Mouse (Mus musculus) 3134 (cell line): ENCODE data around the gene Olfr374.
A peak's percentile ranks its signal among the peaks of the same experiment; 100 is the strongest.
"Not testable (repeated sequence)": the region's sequence is repeated elsewhere in the genome, so short reads cannot be mapped to it uniquely, and the experiment has no call there.

Experiments
- DNase-seq: peaks from one replicate; pipeline ENCODE4 v3.0.0-alpha.2; 2011; ENCODE audit warnings: low spot score; ENCODE audit not compliant: insufficient read length; ENCODE audit errors: extremely low read depth

Olfr374 gene

GRCm38 (mm10) chr8:72106740-72107139 lies at the start of gene Olfr374:
TSS of gene Olfr374 (plus strand) at chr8:72107040.
- DNase-seq: no peak

- DNase-seq: not testable (repeated sequence)
Measured at GRCm38 (mm10) chr8:72057643-72058042, 49.2 kb upstream of the Olfr374 start.

DNA sequence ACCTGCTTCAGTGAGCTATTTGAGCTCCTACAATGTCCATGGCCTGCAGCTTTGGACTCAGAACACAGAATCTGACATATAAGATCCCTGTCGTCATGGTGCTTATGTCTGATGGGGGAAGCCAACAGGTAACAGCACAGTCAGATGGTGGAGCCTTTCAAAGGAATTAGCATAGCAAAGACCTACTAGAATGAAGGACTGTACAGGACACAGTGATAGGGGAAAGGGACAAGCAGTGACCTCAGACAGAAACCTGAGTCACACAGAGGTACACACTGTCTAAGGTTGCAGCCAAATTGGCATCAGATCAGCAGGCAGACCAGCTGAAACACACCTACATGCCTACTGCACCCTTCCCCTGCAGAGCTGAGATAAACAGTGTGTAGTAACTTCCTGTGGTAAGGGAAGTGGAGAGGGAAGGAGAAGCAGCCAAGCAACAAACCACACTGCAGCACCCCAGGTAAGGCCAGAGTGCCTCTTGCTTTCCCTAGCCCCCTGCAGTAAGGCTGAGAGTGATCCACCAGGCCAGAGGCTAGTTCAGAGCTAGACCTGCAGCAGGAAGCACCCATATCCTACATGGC lies 39.9 kb upstream of the Olfr374 start:
- not testable (repeated sequence) for DNase-seq

DNA sequence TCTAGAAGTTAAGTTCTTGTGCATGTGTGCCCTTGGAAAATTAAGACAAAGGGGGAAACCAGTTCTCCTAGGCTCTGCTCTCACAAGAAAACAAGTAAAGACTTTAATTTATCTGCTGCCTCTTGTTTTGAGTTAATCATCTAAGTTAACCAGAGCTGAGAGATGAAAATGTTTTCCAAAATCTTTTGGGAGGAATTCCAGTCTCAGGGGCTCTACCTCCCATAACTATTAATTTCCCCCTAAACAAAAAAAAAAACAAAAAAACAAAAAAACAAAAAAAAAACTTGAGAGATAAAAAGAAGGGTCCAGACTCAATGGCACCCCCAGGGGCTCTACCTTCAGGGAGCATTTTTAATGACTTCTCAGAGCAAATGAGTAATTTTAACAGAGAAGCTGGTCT lies 24.0 kb upstream of the Olfr374 start, which contains the start of gene Olfr373:
Gene Olfr373 (plus strand): TSS at position 301 of the 400 bp plus-strand sequence.
- not testable (repeated sequence) for DNase-seq

- no peak for DNase-seq
Measured at GRCm38 (mm10) chr8:72084744-72085143, 22.1 kb upstream of the Olfr374 start.

DNA sequence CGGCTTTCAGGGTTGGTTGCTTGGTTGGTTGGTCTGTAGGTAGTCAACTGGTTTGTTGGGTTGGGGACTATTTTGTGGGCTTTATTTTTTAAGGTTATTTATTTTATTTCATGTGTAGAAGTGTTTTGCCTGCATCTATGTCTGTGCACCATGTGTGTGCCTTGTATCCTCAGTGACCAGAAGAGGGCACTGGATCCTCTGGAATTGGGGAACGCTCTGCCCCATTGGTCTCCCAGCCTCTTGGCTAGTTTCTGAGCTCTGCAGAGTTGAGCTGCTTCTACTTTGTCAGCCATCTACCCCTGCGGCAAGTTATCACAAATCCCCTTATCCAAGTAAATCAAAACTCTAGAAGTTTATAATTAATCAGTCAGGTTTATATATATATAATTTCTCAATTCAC lies 19.2 kb upstream of the Olfr374 start:
- DNase-seq: not testable (repeated sequence)

GRCm38 (mm10) chr8:72096721-72097120 lies 10.1 kb upstream of the Olfr374 start:
- DNase-seq: not testable (repeated sequence)

GRCm38 (mm10) chr8:72099377-72100103 lies 7.3 kb upstream of the Olfr374 start:
- peak; percentile 48 for DNase-seq

- no peak for DNase-seq
Measured at GRCm38 (mm10) chr8:72105165-72105564, 1.7 kb upstream of the Olfr374 start.

GRCm38 (mm10) chr8:72110876-72111275 lies 4.0 kb downstream of the Olfr374 start:
- no peak for DNase-seq

GRCm38 (mm10) chr8:72112486-72112885 lies 5.6 kb downstream of the Olfr374 start:
- no peak for DNase-seq

GRCm38 (mm10) chr8:72115202-72115601 lies 8.4 kb downstream of the Olfr374 start:
- no peak for DNase-seq

GRCm38 (mm10) chr8:72118616-72119015 lies 11.8 kb downstream of the Olfr374 start:
- no peak for DNase-seq

DNA sequence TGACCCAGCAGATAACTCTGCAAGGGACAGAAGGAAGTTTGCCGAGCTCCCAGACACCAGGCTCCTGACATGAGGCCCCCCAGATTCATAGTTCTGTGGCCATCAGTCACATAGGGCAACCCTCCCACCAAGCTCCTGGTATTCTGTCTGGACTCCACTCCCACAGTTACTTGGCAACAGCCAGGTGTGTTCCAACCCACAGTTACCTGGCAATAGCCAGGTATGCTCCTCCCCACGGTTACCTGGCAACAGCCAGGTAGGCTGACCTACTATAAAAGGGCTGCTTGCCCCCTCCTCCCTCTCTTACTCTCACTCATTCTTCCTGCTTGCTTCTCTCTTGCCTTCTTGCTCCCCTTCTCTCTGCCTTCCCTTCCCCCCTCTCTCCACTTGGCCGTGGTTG lies 14.6 kb downstream of the Olfr374 start:
- not testable (repeated sequence) for DNase-seq

GRCm38 (mm10) chr8:72121997-72122396 lies 15.2 kb downstream of the Olfr374 start:
- DNase-seq: no peak

- no peak for DNase-seq
Measured at GRCm38 (mm10) chr8:72127834-72128233, 21.0 kb downstream of the Olfr374 start.

DNA sequence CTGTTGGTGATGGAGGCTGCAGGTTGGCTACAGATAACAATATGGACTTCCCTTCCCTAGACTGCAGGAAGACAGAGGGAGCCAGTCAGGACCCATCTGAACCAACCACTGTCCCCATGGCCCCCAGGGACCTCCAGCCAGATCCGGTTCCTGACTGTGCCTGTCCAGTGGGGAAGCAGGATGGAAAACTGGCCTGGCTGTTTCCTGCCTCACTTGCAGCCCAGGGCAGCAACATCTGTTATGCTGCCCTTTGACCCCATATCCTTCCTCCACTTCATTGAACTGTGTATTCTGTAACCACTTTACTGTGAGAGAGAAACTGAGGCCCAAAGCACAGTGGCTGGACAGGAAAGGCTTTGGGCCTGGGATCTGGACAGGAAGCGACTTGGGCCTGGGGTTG lies 24.4 kb downstream of the Olfr374 start:
- no peak for DNase-seq

DNA sequence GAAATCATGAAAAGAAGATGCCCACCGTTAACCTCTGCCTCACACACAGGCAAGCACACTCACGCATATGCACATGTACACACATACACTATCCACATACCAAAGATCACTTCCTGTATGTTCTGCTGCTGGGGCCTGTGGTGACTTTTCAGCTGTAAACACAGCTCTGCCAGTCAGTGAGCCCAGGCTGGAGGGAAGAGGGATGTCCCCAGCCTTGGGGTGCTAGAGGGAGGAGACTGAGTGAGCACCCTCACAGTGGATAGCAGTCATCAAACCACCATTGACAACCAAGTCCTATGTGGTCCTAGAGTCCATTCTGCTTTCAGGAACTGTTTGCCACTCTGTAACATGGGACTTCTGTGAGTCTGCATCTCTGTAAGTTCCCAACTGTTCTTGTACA lies 25.1 kb downstream of the Olfr374 start:
- no peak for DNase-seq

DNA sequence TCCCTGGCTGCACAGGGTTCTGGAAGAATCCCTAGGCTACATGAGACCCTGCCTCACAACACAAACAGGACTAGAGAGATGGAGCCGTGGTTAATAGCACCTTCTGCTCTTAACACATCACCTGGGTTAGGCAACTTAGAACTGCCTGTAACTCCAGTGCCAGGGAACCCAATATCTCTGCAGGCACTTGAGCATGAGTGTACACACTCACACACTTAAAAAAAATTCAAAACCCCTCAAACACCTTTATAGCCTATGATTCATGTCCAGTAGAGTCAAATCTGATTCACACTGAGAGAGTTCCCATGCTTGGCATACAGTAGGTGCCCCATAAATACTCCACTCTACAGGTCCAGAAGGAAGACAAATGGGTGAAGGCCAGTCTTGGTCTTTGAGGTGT lies 25.6 kb downstream of the Olfr374 start:
- no peak for DNase-seq

DNA sequence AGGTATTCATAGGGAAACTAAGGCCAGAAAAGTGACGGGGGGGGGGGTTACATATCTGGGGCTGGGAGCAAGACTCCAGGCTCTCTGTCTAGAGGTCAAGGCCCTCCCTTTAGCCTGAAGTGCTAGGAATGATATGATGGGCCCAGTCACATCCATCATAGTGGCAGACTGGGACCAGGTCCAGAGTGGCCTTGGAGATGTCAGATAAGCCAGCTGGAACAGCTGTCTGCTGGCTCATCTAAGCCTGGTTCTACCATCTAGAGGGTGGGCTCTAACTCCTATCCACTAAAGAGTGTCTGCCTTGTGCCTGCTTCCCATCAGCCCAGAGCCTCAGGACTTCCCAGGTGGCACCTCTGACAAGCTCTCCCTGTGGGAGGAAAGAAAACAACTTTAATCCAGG lies 26.1 kb downstream of the Olfr374 start:
- no peak for DNase-seq

GRCm38 (mm10) chr8:72133507-72133906 lies 26.7 kb downstream of the Olfr374 start:
- DNase-seq: no peak

DNA sequence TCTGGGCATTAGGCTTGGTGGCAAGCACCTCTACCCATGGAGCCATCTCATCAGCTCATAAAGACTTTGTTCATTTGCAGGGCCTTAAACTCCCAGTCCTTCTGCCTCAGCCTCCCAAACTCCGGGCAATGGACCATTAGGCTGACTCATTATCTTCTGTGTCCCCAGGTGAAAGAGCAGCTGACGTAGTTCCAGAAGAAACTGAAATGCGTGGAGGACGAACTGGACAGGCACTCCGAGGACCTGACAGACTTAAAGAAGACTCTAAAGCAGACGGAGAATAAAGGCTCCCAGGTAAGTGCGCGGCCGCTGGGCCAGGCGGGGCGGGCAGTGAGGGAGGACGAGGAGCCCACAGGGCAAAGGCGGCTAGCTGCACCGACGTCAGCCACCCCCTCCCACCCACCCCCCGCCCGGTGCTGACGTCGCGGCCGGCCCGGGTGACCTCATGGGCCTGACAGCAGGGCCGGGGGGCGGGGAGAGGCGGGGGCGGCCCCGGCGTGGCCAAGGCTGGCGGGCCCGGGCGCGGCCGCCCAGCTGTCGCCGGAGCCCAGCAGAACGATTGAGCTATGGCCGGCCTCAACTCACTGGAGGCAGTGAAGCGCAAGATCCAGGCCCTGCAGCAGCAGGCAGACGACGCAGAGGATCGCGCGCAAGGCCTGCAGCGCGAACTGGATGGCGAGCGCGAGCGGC lies 28.1 kb downstream of the Olfr374 start, which contains the start of gene Tpm4:
Gene Tpm4 (plus strand): TSS at position 220 of the 690 bp plus-strand sequence.
- DNase-seq: peak; percentile 82
